Mouse (Mus musculus) spleen, adult 2 months (tissue): ENCODE results near the gene Fam24a.

ENCODE experiments used
- CTCF ChIP-seq: fragments of 200-500 bp; IDR thresholded peaks from 2 replicates; pipeline ENCODE4 v1.5.1; 2011; ENCODE audit warnings: mild to moderate bottlenecking, inconsistent platforms; ENCODE audit not compliant: insufficient read depth, insufficient read length, insufficient replicate concordance; ENCODE audit errors: extremely low read depth
- POLR2A ChIP-seq: fragments of 200-500 bp; IDR thresholded peaks from 2 replicates; pipeline ENCODE4 v1.6.1; 2011; ENCODE audit warnings: low read depth, low read length, inconsistent platforms

GRCm38 (mm10) chr7:131317587-131317986 is 16.1 kb upstream of the Fam24a start:
- TF ChIP-seq CTCF, result no peak
- TF ChIP-seq POLR2A, result no peak
